Mouse (Mus musculus): ENCODE measurements around the gene 1700029P11Rik. TPM values are rescaled to one million over a fixed set of nuclear protein-coding genes. Genes with fewer than 3 reads are reported as not detected.
A peak's percentile ranks its signal among the peaks of the same experiment; 100 is the strongest.
"Not testable (repeated sequence)": the region's sequence is repeated elsewhere in the genome, so short reads cannot be mapped to it uniquely, and the experiment has no call there.

1700029P11Rik gene
- polyA plus RNA-seq, 1 experiment from 2014 or later: not detected

DNA sequence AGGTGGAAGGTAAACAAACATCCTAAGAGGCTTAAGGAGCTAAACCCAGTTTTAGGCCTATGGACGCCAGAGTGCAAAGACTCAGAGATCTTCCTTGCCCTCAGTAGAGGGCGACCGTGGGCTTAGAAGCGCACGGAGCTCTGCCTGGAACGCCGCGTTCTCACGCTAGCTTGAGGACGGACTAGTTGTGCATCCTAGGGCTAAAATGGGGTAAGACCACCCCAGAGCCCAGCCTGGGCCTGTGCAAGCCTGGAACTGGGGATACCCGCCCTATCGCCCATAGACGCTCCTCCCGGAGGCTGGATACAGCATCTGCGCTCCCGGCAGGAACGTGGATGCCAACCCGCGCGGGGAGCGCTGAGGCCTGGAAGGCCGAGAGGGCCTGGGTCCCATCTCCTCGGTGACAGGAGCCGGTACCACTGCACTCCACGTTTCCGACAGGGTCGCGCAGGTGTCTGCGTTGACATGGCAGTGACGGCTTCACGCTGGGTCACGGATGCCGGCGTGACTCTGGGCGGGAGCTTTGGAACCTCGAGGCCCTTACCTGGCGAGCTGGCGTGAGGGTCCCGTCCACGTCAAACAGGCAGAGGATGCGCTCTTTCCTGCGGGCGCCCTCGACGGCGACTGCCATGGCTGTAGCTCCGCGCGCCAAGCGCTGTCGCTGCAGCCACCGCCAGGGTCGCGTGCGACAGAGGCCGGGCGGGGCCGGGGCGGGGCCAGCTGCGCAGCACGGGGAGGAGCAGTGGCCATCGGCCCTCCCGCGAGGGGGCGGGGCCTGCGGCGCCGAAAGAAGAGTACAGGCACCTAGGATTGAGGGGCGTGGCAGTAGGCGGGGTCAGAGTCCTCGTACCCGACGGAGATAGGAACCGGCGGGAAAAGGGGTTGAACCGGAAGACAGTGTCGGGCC, 19.9 kb upstream of the 1700029P11Rik start, which contains the start of gene Pmm1:
Gene Pmm1 (minus strand): TSS at position 760 of the 907 bp plus-strand sequence.
- peaks cover 13% of the 10 kb centered on the region for H3K4me1 ChIP-seq (replicated peaks)
- H3K36me3 ChIP-seq: peaks cover 11% of the 10 kb centered on the region
- under 1% methylated on average over 75 of the region's 77 CpGs for WGBS
- H3K9ac ChIP-seq: peak within 1 kb of the TSS; percentile 81
- H3K9me3 ChIP-seq: no peaks in the 10 kb centered on the region
- ATAC-seq (ENCODE audit: low FRiP score): peak; percentile 98
- peak within 1 kb of the TSS; percentile 91 for H3K27ac ChIP-seq
- peak within 1 kb of the TSS; percentile 86 for H3K4me2 ChIP-seq
- peak within 1 kb of the TSS; percentile 60 for H3K4me3 ChIP-seq
- no peaks in the 10 kb centered on the region for H3K27me3 ChIP-seq

DNA sequence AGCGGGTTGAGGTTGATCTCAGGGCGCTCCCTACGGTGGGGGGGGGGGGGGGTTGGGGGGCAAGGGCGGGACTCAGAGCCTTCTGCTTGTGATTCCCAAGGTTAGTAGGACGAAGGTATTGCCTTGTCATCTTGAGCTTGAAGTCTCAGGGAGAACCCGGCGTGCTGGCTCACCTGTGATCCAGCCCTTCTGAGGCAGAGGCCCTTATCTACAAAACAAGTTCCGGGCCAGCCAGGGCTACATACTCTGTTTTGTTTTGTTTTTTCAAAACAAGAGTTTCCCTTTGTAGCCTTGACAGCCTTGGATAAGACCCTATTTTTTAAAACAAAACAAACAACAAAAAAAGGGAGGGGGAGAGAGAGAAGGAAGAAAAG, 19.3 kb upstream of the 1700029P11Rik start:
- no peak for ATAC-seq (ENCODE audit: low FRiP score)
- H3K4me2 ChIP-seq: peak overlapping the region; percentile 86
- 2% methylated on average over 6 of the region's 8 CpGs for WGBS
- peak overlapping the region; percentile 60 for H3K4me3 ChIP-seq
- peak overlapping the region; percentile 23; the same call in 1 of the 2 replicates for H3K27ac ChIP-seq
- H3K4me1 ChIP-seq (replicated peaks): peaks cover 13% of the 10 kb centered on the region
- H3K9ac ChIP-seq: 0 out of 2 replicates have a peak overlapping the region, but pooled peaks have one; percentile 29
- H3K27me3 ChIP-seq: no peaks in the 10 kb centered on the region
- peaks cover 8% of the 10 kb centered on the region; the same call in 1 of the 2 replicates for H3K36me3 ChIP-seq
- no peaks in the 10 kb centered on the region for H3K9me3 ChIP-seq

DNA sequence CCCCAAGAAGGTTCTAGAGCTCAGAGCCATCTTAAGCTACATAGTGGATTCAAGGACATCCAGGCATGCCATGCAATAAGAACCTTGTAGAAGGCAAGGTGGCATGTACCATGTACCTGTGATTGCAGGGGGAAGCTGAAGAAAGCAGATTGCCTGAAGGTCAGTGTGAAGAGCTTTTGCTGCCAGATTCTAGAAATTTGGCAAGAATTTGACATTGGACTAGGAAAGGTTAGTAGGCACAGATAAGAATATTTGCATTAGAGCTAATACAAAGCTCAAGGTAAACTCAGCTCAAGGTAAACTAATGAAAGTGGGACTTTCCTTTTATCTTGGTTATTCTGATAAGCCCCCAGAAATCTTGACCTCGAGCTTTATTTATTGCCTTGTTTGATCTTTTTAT, 16.1 kb upstream of the 1700029P11Rik start:
- Histone ChIP-seq H3K4me1 (replicated peaks) (peaks cover 5% of the 10 kb centered on the region), H3K36me3 (no peaks in the 10 kb centered on the region), H3K9ac (no peak overlapping the region), H3K4me2 (no peak overlapping the region), H3K27ac (no peak overlapping the region), H3K27me3 (no peaks in the 10 kb centered on the region), H3K9me3 (no peaks in the 10 kb centered on the region), H3K4me3 (no peak overlapping the region)
- 68% methylated on average over 1 of the region's 1 CpGs for WGBS
- no peak for ATAC-seq (ENCODE audit: low FRiP score)

- no peaks in the 10 kb centered on the region for H3K36me3 ChIP-seq
- ATAC-seq (ENCODE audit: low FRiP score): no peak
- no peak overlapping the region for H3K4me3 ChIP-seq
- no peak overlapping the region for H3K4me2 ChIP-seq
- no peaks in the 10 kb centered on the region for H3K27me3 ChIP-seq
- H3K4me1 ChIP-seq (replicated peaks): no peaks in the 10 kb centered on the region
- no peak overlapping the region for H3K9ac ChIP-seq
- peaks cover 3% of the 10 kb centered on the region; the same call in 1 of the 2 replicates for H3K9me3 ChIP-seq
- no peak overlapping the region for H3K27ac ChIP-seq
- WGBS: 67% methylated on average over 4 of the region's 4 CpGs
Measured at GRCm38 (mm10) chr15:81964980-81965545, 15.3 kb upstream of the 1700029P11Rik start.

- WGBS: 87% methylated on average over 13 of the region's 14 CpGs
- H3K4me2 ChIP-seq: no peak overlapping the region
- H3K27ac ChIP-seq: no peak overlapping the region
- H3K4me1 ChIP-seq (replicated peaks): no peaks in the 10 kb centered on the region
- H3K27me3 ChIP-seq: no peaks in the 10 kb centered on the region
- no peaks in the 10 kb centered on the region for H3K36me3 ChIP-seq
- no peak for ATAC-seq (ENCODE audit: low FRiP score)
- no peak overlapping the region for H3K4me3 ChIP-seq
- peaks cover 3% of the 10 kb centered on the region for H3K9me3 ChIP-seq
- H3K9ac ChIP-seq: no peak overlapping the region
Measured at GRCm38 (mm10) chr15:81966062-81966829, 14.1 kb upstream of the 1700029P11Rik start.

DNA sequence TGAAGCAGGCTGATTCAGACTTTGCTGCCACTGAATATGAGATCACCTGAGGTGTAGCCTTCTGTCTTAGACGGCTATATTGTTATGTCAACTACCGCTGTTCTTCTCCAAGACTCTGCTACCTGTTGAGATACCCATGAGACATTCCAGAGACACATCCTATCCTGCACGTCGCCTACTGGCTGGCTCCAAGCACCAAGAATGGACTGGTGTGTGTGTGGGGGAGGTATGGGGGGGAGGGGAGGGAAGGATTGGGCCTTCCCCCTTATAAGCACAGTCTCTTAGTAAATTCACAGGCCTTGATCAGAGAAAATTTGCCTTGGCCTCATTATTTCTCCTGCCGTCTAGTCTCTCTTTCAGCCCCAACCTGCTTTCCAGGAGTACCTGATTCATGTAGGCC, 12.5 kb upstream of the 1700029P11Rik start:
- H3K27ac ChIP-seq: no peak overlapping the region
- H3K4me1 ChIP-seq (replicated peaks): no peaks in the 10 kb centered on the region
- H3K27me3 ChIP-seq: no peaks in the 10 kb centered on the region
- H3K36me3 ChIP-seq: no peaks in the 10 kb centered on the region
- WGBS: 92% methylated on average over 5 of the region's 5 CpGs
- no peak overlapping the region for H3K4me2 ChIP-seq
- H3K4me3 ChIP-seq: no peak overlapping the region
- no peak overlapping the region for H3K9ac ChIP-seq
- peaks cover 9% of the 10 kb centered on the region for H3K9me3 ChIP-seq
- ATAC-seq (ENCODE audit: low FRiP score): no peak

- Histone ChIP-seq H3K4me2 (no peak overlapping the region), H3K4me1 (replicated peaks) (no peaks in the 10 kb centered on the region), H3K27me3 (no peaks in the 10 kb centered on the region), H3K4me3 (no peak overlapping the region), H3K27ac (no peak overlapping the region), H3K9me3 (peaks cover 9% of the 10 kb centered on the region), H3K9ac (no peak overlapping the region), H3K36me3 (no peaks in the 10 kb centered on the region)
- ATAC-seq (ENCODE audit: low FRiP score): no peak
- 72% methylated on average over 2 of the region's 2 CpGs for WGBS
Measured at GRCm38 (mm10) chr15:81968447-81968846, 11.9 kb upstream of the 1700029P11Rik start.

GRCm38 (mm10) chr15:81969173-81969572, 11.2 kb upstream of the 1700029P11Rik start:
- no peak overlapping the region for H3K4me3 ChIP-seq
- 80% methylated on average over 7 of the region's 7 CpGs for WGBS
- H3K9ac ChIP-seq: no peak overlapping the region
- no peaks in the 10 kb centered on the region for H3K4me1 ChIP-seq (replicated peaks)
- no peak for ATAC-seq (ENCODE audit: low FRiP score)
- no peak overlapping the region for H3K27ac ChIP-seq
- peaks cover 9% of the 10 kb centered on the region for H3K9me3 ChIP-seq
- H3K27me3 ChIP-seq: no peaks in the 10 kb centered on the region
- no peaks in the 10 kb centered on the region for H3K36me3 ChIP-seq
- no peak overlapping the region for H3K4me2 ChIP-seq

GRCm38 (mm10) chr15:81969635-81970034, 10.7 kb upstream of the 1700029P11Rik start:
- not testable (repeated sequence) for H3K4me3 ChIP-seq; H3K4me2 ChIP-seq; H3K27ac ChIP-seq; H3K9me3 ChIP-seq; H3K4me1 ChIP-seq (replicated peaks); ATAC-seq (ENCODE audit: low FRiP score); H3K9ac ChIP-seq; H3K36me3 ChIP-seq; H3K27me3 ChIP-seq
- WGBS: 77% methylated on average over 6 of the region's 6 CpGs

DNA sequence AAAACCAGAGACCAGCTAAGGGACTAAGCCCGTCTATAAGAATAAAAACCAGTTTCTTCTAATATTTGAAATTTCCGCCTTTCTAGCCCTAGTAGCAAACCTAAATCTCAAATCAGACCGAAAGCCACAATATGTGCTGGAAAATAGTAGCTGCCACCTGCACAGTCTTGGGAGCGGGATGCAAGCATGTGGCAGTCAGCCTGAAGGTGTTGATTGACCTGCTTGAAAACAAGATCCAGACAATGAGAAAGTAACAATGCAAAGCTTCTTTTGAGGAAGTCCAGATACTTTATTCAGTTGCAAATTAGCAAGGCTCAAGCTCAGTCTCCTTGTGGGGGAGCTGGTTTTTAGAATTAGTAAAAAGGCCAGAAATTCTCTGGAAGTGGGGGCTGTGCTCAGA, 9.8 kb upstream of the 1700029P11Rik start:
- H3K9me3 ChIP-seq; H3K9ac ChIP-seq; H3K36me3 ChIP-seq; H3K4me1 ChIP-seq (replicated peaks); H3K27ac ChIP-seq; ATAC-seq (ENCODE audit: low FRiP score); H3K27me3 ChIP-seq; H3K4me3 ChIP-seq; H3K4me2 ChIP-seq: not testable (repeated sequence)
- WGBS: 85% methylated on average over 4 of the region's 4 CpGs

DNA sequence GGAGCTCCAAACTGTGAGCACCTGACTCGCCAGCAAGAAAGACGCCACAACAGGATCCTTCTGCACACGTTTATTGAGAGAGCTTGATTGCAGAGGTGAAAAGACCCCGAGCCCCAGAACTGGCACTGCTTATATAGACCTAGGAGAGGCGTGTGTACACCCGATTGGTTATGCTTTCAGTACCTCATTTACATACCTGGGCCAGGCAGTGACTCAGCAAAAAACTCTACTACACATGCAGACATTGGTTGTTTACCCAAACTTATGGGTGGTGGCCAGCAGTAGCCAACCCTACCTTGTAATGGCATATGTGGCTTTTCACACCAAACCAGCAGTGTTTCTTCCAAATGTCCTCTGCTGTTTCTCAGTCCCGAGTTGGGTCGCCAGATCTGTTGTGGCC, 5.2 kb upstream of the 1700029P11Rik start:
- not testable (repeated sequence) for H3K9me3 ChIP-seq; H3K27ac ChIP-seq; H3K9ac ChIP-seq; H3K4me3 ChIP-seq; H3K4me1 ChIP-seq (replicated peaks); ATAC-seq (ENCODE audit: low FRiP score); H3K27me3 ChIP-seq; H3K36me3 ChIP-seq; H3K4me2 ChIP-seq
- WGBS: 93% methylated on average over 8 of the region's 8 CpGs

DNA sequence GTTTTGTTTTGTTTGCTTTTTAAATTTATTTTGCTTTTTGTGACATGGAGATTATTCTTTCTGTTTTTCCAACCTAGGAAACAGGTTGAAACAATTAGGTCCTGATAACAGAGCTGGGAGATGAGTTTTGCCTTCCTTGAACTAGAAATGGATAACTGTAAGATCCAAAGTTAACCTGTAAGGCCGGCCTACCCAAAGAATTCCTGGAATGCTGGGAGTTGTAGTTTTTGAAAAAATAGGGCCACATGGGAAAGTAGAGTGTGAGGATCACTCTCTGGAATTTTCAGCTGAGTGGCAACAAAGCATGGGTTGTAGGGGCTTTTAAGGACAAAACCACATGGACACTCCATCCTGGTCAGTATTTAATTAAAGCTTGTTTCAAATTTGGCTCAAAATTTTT, 1.8 kb downstream of the 1700029P11Rik start:
- no peak overlapping the region for H3K4me2 ChIP-seq
- H3K4me1 ChIP-seq (replicated peaks): peaks cover 5% of the 10 kb centered on the region
- ATAC-seq (ENCODE audit: low FRiP score): no peak
- no peak overlapping the region for H3K9ac ChIP-seq
- no peaks in the 10 kb centered on the region for H3K9me3 ChIP-seq
- WGBS: 65% methylated on average over 1 of the region's 1 CpGs
- H3K36me3 ChIP-seq: no peaks in the 10 kb centered on the region
- H3K27ac ChIP-seq: no peak overlapping the region
- H3K27me3 ChIP-seq: no peaks in the 10 kb centered on the region
- H3K4me3 ChIP-seq: no peak overlapping the region

Measured in hindbrain, embryonic 13.5 days (tissue).